Comparison of ENCODE assay signal across 17 mouse cellular contexts in the genomic region with DNA sequence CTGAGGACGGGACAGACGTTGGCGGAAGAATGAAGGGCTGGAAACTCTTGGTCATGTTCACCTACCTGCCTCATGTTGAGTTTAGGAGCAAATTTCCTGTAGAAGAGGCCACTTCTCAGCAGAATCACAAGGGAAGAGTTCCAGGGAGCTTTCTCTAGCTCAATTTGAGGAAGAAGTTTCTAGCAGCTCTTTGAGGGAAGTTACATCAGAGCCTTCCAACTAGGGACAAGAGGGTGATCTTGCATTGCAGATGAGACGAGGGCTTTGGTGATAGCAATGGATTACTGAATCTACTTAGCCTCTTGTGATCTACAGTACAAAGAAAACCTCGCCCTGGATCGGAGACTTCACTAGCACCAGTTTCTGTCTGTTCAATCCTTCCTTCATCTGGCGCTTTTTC.
"Had no signal": no experiment of that assay in that cellular context is flagged by ENCODE, and none has a peak within 500 bp of the region (broad histone marks: within the 10 kb centered on the region; RNA-seq: fewer than 3 reads in every experiment).

No protein-coding gene starts in this region.

- DNase-seq: gastrocnemius, adult 2 months; gastrocnemius, postnatal 10 days; gastrocnemius, postnatal 25 days; heart, adult 18-20 months; heart, postnatal 14 days; heart, postnatal 36 days; kidney, adult 11 months; kidney, adult 2 months; kidney, postnatal 10 days; kidney, postnatal 25 days; kidney, postnatal 4 days; layer of hippocampus, adult 9-11 months; layer of hippocampus, postnatal 36 days; liver; liver, embryonic 13.5 days had no signal

- ATAC-seq: hindbrain, postnatal 0 days; intestine, embryonic 16.5 days had no signal
